Mouse (Mus musculus) small intestine, adult 2 months (tissue): ENCODE data around the gene Tmem158. TPM values are rescaled to one million over a fixed set of nuclear protein-coding genes. Genes with fewer than 3 reads are reported as not detected.

Source experiments
- H3K27ac ChIP-seq: fragments of 200-500 bp; 2 replicates; pipeline ENCODE4 v1.5.1; 2012; ENCODE audit warnings: low read depth, low read length, control low read depth, inconsistent platforms; ENCODE audit not compliant: insufficient read depth
- H3K27me3 ChIP-seq: fragments of 200-500 bp; 2 replicates; pipeline ENCODE4 v1.6.1; 2012; ENCODE audit warnings: mild to moderate bottlenecking, moderate library complexity, low read length, inconsistent platforms; ENCODE audit not compliant: control insufficient read depth, insufficient read depth
- H3K36me3 ChIP-seq: fragments of 200-500 bp; 2 replicates; pipeline ENCODE4 v1.6.1; 2012; ENCODE audit warnings: mild to moderate bottlenecking, low read length, control low read depth, inconsistent platforms; ENCODE audit not compliant: control insufficient read depth, insufficient read depth
- H3K4me1 ChIP-seq: fragments of 200-500 bp; 2 replicates; pipeline ENCODE4 v1.6.1; 2012; ENCODE audit warnings: low read length, inconsistent platforms, mixed read lengths; ENCODE audit not compliant: control insufficient read depth, insufficient read depth, insufficient read length
- H3K4me3 ChIP-seq: fragments of 200-500 bp; 2 replicates; pipeline ENCODE4 v1.5.1; 2012; ENCODE audit warnings: low read depth, mild to moderate bottlenecking, control low read depth, inconsistent platforms, low read length, moderate library complexity
- CTCF ChIP-seq: fragments of 200-500 bp; IDR thresholded peaks from 2 replicates; pipeline ENCODE4 v1.5.1; 2012; ENCODE audit warnings: low read depth, mild to moderate bottlenecking, control low read depth, inconsistent platforms, low read length, moderate library complexity, mixed read lengths; ENCODE audit not compliant: insufficient replicate concordance, insufficient read length; ENCODE audit errors: extremely low read depth
- POLR2A ChIP-seq: fragments of 200-500 bp; IDR thresholded peaks from 2 replicates; pipeline ENCODE4 v1.6.1; 2012; ENCODE audit warnings: low read depth, mild to moderate bottlenecking, control low read depth, inconsistent platforms, low read length, moderate library complexity
- WGBS: fragments of 180-500 bp; shearing (Covaris S2); methylation state at CpG from one replicate; pipeline ENCODE4 v1.1.7; 2018; 5-methylcytosine and 5-hydroxymethylcytosine counted together
- polyA plus RNA-seq: library from polyadenylated mRNA; depleted of rRNA; stranded (reverse); fragments of >200 nt; gene quantifications from 2 replicates; pipeline ENCODE4 v1.2.3, GENCODE M21; 2012

Gene Tmem158
- polyA plus RNA-seq, 1 experiment = 44.7 TPM

GRCm38 (mm10) chr9:123245146-123245545 is 15.4 kb downstream of the Tmem158 start:
- TF ChIP-seq CTCF (no peak), POLR2A (no peak)
- 95% methylated on average over 4 of the region's 4 CpGs for WGBS
- H3K4me3 ChIP-seq = no peak overlapping the region

GRCm38 (mm10) chr9:123243988-123244387 is 16.6 kb downstream of the Tmem158 start:
- Histone ChIP-seq H3K36me3 (no peaks in the 10 kb centered on the region), H3K27me3 (no peaks in the 10 kb centered on the region), H3K4me3 (no peak overlapping the region), H3K27ac (no peak overlapping the region), H3K4me1 (peaks cover 8% of the 10 kb centered on the region; the same call in 1 of the 2 replicates)
- TF ChIP-seq CTCF = no peak
- TF ChIP-seq POLR2A = no peak
- WGBS = 38% methylated on average over 10 of the region's 10 CpGs

More at GRCm38 (mm10) chr9:123245146-123245545, 15.4 kb downstream of the Tmem158 start:
- H3K36me3 ChIP-seq = no peaks in the 10 kb centered on the region
- H3K27me3 ChIP-seq = no peaks in the 10 kb centered on the region
- H3K4me1 ChIP-seq = peaks cover under 1% of the 10 kb centered on the region; the same call in 1 of the 2 replicates
- no peak overlapping the region for H3K27ac ChIP-seq

- Histone ChIP-seq H3K27me3 (no peaks in the 10 kb centered on the region), H3K4me1 (peaks cover 22% of the 10 kb centered on the region), H3K27ac (no peak overlapping the region), H3K4me3 (no peak overlapping the region), H3K36me3 (no peaks in the 10 kb centered on the region)
- TF ChIP-seq CTCF = no peak
- TF ChIP-seq POLR2A = no peak
- 93% methylated on average over 5 of the region's 5 CpGs for WGBS
These were observed 19.4 kb downstream of the Tmem158 start for GRCm38 (mm10) chr9:123241191-123241590.

- Histone ChIP-seq H3K27ac (no peak overlapping the region), H3K36me3 (no peaks in the 10 kb centered on the region), H3K4me3 (no peak overlapping the region), H3K4me1 (peaks cover 22% of the 10 kb centered on the region), H3K27me3 (no peaks in the 10 kb centered on the region)
- no peak for TF ChIP-seq POLR2A
- no peak for TF ChIP-seq CTCF
- 60% methylated on average over 2 of the region's 2 CpGs for WGBS
These were observed 19.8 kb downstream of the Tmem158 start for GRCm38 (mm10) chr9:123240751-123241150.

- no peak for TF ChIP-seq CTCF
- no peak for TF ChIP-seq POLR2A
- H3K27ac ChIP-seq = 0 out of 2 replicates have a peak overlapping the region, but pooled peaks have one; percentile 55
- H3K4me3 ChIP-seq = no peak overlapping the region
- H3K27me3 ChIP-seq = no peaks in the 10 kb centered on the region
- 92% methylated on average over 5 of the region's 5 CpGs for WGBS
- peaks cover 26% of the 10 kb centered on the region for H3K4me1 ChIP-seq
- H3K36me3 ChIP-seq = no peaks in the 10 kb centered on the region
These were observed 20.3 kb downstream of the Tmem158 start for GRCm38 (mm10) chr9:123240271-123240670.

GRCm38 (mm10) chr9:123239651-123240050 is 20.9 kb downstream of the Tmem158 start:
- no peaks in the 10 kb centered on the region for H3K36me3 ChIP-seq

GRCm38 (mm10) chr9:123238256-123239045 is 22.1 kb downstream of the Tmem158 start:
- no peaks in the 10 kb centered on the region for H3K27me3 ChIP-seq
- peak overlapping the region; percentile 81 for H3K27ac ChIP-seq
- no peak overlapping the region for H3K4me3 ChIP-seq
- 47% methylated on average over 4 of the region's 4 CpGs for WGBS
- no peaks in the 10 kb centered on the region for H3K36me3 ChIP-seq
- TF ChIP-seq POLR2A (no peak), CTCF (no peak)
- peaks cover 26% of the 10 kb centered on the region for H3K4me1 ChIP-seq

More at GRCm38 (mm10) chr9:123239651-123240050, 20.9 kb downstream of the Tmem158 start:
- TF ChIP-seq CTCF (no peak), POLR2A (no peak)
- Histone ChIP-seq H3K4me3 (no peak overlapping the region), H3K27me3 (no peaks in the 10 kb centered on the region), H3K4me1 (peaks cover 26% of the 10 kb centered on the region), H3K27ac (peak overlapping the region; percentile 55)
- 24% methylated on average over 2 of the region's 2 CpGs for WGBS
